Mouse (Mus musculus) megakaryocyte, embryonic 14.5 days (primary cell): ENCODE measurements around the gene Defb47.

Experiments used
- FLI1 ChIP-seq: IDR thresholded peaks from 2 replicates; pipeline ENCODE4 v1.6.1; 2012; ENCODE audit warnings: low read length, inconsistent platforms, mixed read lengths
- GATA1 ChIP-seq: IDR thresholded peaks from 3 replicates; pipeline ENCODE4 v1.6.1; 2012; ENCODE audit warnings: mixed read lengths, low read length, inconsistent platforms, borderline replicate concordance

GRCm38 (mm10) chr14:62979815-62980214 lies 18.1 kb upstream of the Defb47 start:
- TF ChIP-seq GATA1 (no peak), FLI1 (no peak)
